Mouse (Mus musculus): ENCODE measurements at regions not wholly inside any gene's neighbourhood (a gene's known extent, or its start where the extent isn't known, plus 50 kb on each side); places are given as distances from the start of the nearest gene placed in this dataset.
A peak's percentile ranks its signal among the peaks of the same experiment; 100 is the strongest.

GRCm38 (mm10) chr4:34151605-34152347, 101.8 kb upstream of the Spaca1 start:
- Histone ChIP-seq H3K4me2 (no peak overlapping the region), H3K27ac (ENCODE audit: low read depth) (no peak overlapping the region), H3K36me3 (ENCODE audit: insufficient read depth) (no peaks in the 10 kb centered on the region), H3K9me3 (ENCODE audit: low read depth, low read length) (no peaks in the 10 kb centered on the region), H3K4me1 (ENCODE audit: insufficient read depth) (no peaks in the 10 kb centered on the region), H3K4me3 (ENCODE audit: low read depth, low read length) (no peak overlapping the region), H3K27me3 (ENCODE audit: insufficient read depth, low read length) (no peaks in the 10 kb centered on the region), H3K9ac (no peak overlapping the region)
- peak; percentile 3 for DNase-seq
- no peak for ATAC-seq (ENCODE audit: insufficient read depth)
- 40% methylated on average over 10 of the region's 10 CpGs for WGBS
- no peak for TF ChIP-seq CTCF (IDR thresholded peaks at IDR 0.05; ENCODE audit: low read depth)

GRCm38 (mm10) chr4:34155501-34155900, 105.5 kb upstream of the Spaca1 start:
- H3K4me2 ChIP-seq, result no peak overlapping the region
- H3K4me1 ChIP-seq (ENCODE audit: insufficient read depth), result no peaks in the 10 kb centered on the region
- TF ChIP-seq CTCF (IDR thresholded peaks at IDR 0.05; ENCODE audit: low read depth), result no peak
- no peaks in the 10 kb centered on the region for H3K36me3 ChIP-seq (ENCODE audit: insufficient read depth)
- H3K27me3 ChIP-seq (ENCODE audit: insufficient read depth, low read length), result no peaks in the 10 kb centered on the region
- ATAC-seq (ENCODE audit: insufficient read depth), result no peak
- no peak overlapping the region for H3K27ac ChIP-seq (ENCODE audit: low read depth)
- H3K9me3 ChIP-seq (ENCODE audit: low read depth, low read length), result no peaks in the 10 kb centered on the region
- DNase-seq, result no peak
- no peak overlapping the region for H3K4me3 ChIP-seq (ENCODE audit: low read depth, low read length)
- no peak overlapping the region for H3K9ac ChIP-seq
- WGBS, result 81% methylated on average over 6 of the region's 6 CpGs

- H3K4me1 ChIP-seq (ENCODE audit: insufficient read depth), result no peaks in the 10 kb centered on the region
- H3K9me3 ChIP-seq (ENCODE audit: low read depth, low read length), result no peaks in the 10 kb centered on the region
- no peak overlapping the region for H3K4me2 ChIP-seq
- WGBS, result 68% methylated on average over 6 of the region's 6 CpGs
- DNase-seq (no peak), ATAC-seq (ENCODE audit: insufficient read depth) (no peak)
- no peaks in the 10 kb centered on the region for H3K36me3 ChIP-seq (ENCODE audit: insufficient read depth)
- no peak for TF ChIP-seq CTCF (IDR thresholded peaks at IDR 0.05; ENCODE audit: low read depth)
- H3K4me3 ChIP-seq (ENCODE audit: low read depth, low read length), result no peak overlapping the region
- H3K9ac ChIP-seq, result no peak overlapping the region
- H3K27me3 ChIP-seq (ENCODE audit: insufficient read depth, low read length), result no peaks in the 10 kb centered on the region
- H3K27ac ChIP-seq (ENCODE audit: low read depth), result no peak overlapping the region
These were observed 108.0 kb upstream of the Spaca1 start for GRCm38 (mm10) chr4:34157818-34158511.

- ATAC-seq (ENCODE audit: insufficient read depth) (no peak), DNase-seq (no peak)
- Histone ChIP-seq H3K4me3 (ENCODE audit: low read depth, low read length) (no peak overlapping the region), H3K9ac (no peak overlapping the region), H3K27ac (ENCODE audit: low read depth) (no peak overlapping the region), H3K36me3 (ENCODE audit: insufficient read depth) (no peaks in the 10 kb centered on the region), H3K4me1 (ENCODE audit: insufficient read depth) (no peaks in the 10 kb centered on the region), H3K4me2 (no peak overlapping the region), H3K27me3 (ENCODE audit: insufficient read depth, low read length) (no peaks in the 10 kb centered on the region), H3K9me3 (ENCODE audit: low read depth, low read length) (no peaks in the 10 kb centered on the region)
- WGBS, result 80% methylated on average over 4 of the region's 4 CpGs
- no peak for TF ChIP-seq CTCF (IDR thresholded peaks at IDR 0.05; ENCODE audit: low read depth)
These were observed 121.4 kb upstream of the Spaca1 start for GRCm38 (mm10) chr4:34171265-34171862.

- Histone ChIP-seq H3K9ac (no peak overlapping the region), H3K9me3 (ENCODE audit: low read depth, low read length) (no peaks in the 10 kb centered on the region), H3K4me1 (ENCODE audit: insufficient read depth) (no peaks in the 10 kb centered on the region), H3K4me3 (ENCODE audit: low read depth, low read length) (no peak overlapping the region), H3K27me3 (ENCODE audit: insufficient read depth, low read length) (no peaks in the 10 kb centered on the region), H3K27ac (ENCODE audit: low read depth) (no peak overlapping the region), H3K4me2 (no peak overlapping the region), H3K36me3 (ENCODE audit: insufficient read depth) (no peaks in the 10 kb centered on the region)
- DNase-seq (no peak), ATAC-seq (ENCODE audit: insufficient read depth) (no peak)
- TF ChIP-seq CTCF (IDR thresholded peaks at IDR 0.05; ENCODE audit: low read depth), result no peak
- 77% methylated on average over 3 of the region's 3 CpGs for WGBS
These were observed 122.0 kb upstream of the Spaca1 start for GRCm38 (mm10) chr4:34172000-34172399.

- H3K27me3 ChIP-seq (ENCODE audit: insufficient read depth, low read length), result no peaks in the 10 kb centered on the region
- no peaks in the 10 kb centered on the region for H3K36me3 ChIP-seq (ENCODE audit: insufficient read depth)
- no peak for ATAC-seq (ENCODE audit: insufficient read depth)
- WGBS, result 78% methylated on average over 1 of the region's 1 CpGs
- no peak overlapping the region for H3K4me3 ChIP-seq (ENCODE audit: low read depth, low read length)
- DNase-seq, result no peak
- H3K9me3 ChIP-seq (ENCODE audit: low read depth, low read length), result no peaks in the 10 kb centered on the region
- no peak overlapping the region for H3K9ac ChIP-seq
- TF ChIP-seq CTCF (IDR thresholded peaks at IDR 0.05; ENCODE audit: low read depth), result no peak
- no peak overlapping the region for H3K27ac ChIP-seq (ENCODE audit: low read depth)
- H3K4me1 ChIP-seq (ENCODE audit: insufficient read depth), result no peaks in the 10 kb centered on the region
- H3K4me2 ChIP-seq, result no peak overlapping the region
These were observed 127.4 kb upstream of the Spaca1 start for GRCm38 (mm10) chr4:34177421-34177820.

GRCm38 (mm10) chr4:34186522-34186921, 136.5 kb upstream of the Spaca1 start:
- ATAC-seq (ENCODE audit: insufficient read depth), result no peak
- H3K36me3 ChIP-seq (ENCODE audit: insufficient read depth), result no peaks in the 10 kb centered on the region
- H3K27ac ChIP-seq (ENCODE audit: low read depth), result no peak overlapping the region
- no peak overlapping the region for H3K4me2 ChIP-seq
- DNase-seq, result no peak
- WGBS, result 86% methylated on average over 5 of the region's 5 CpGs
- H3K4me1 ChIP-seq (ENCODE audit: insufficient read depth), result no peaks in the 10 kb centered on the region
- no peak overlapping the region for H3K4me3 ChIP-seq (ENCODE audit: low read depth, low read length)
- no peak overlapping the region for H3K9ac ChIP-seq
- no peaks in the 10 kb centered on the region for H3K27me3 ChIP-seq (ENCODE audit: insufficient read depth, low read length)
- TF ChIP-seq CTCF (IDR thresholded peaks at IDR 0.05; ENCODE audit: low read depth), result no peak
- H3K9me3 ChIP-seq (ENCODE audit: low read depth, low read length), result no peaks in the 10 kb centered on the region

Data from lung, embryonic 14.5 days (tissue).